24 mouse cellular contexts compared by ENCODE assay signal in genomic region chr9:91666667-91667066, GRCm38 (mm10).
A peak's percentile ranks its signal among the peaks of the same experiment; 100 is the strongest.
DNase-seq lines count a peak whose midpoint lies in the region; ATAC-seq and TF ChIP-seq lines count a peak whose summit lies in the region.
"Had no signal": no experiment of that assay in that cellular context is flagged by ENCODE, and none has a peak within 500 bp of the region (broad histone marks: within the 10 kb centered on the region; RNA-seq: fewer than 3 reads in every experiment).

No protein-coding gene starts in this region.

- H3K9me3 ChIP-seq in lung, embryonic 15.5 days, result no peaks in the 10 kb centered on the region
- H3K9me3 ChIP-seq in lung, postnatal 0 days (ENCODE audit: low read length), result no peaks in the 10 kb centered on the region
- H3K9me3 ChIP-seq: embryonic facial prominence, embryonic 10.5 days; embryonic facial prominence, embryonic 12.5 days; forebrain, embryonic 13.5 days had no signal

- intact Hi-C loops in heart, postnatal 10 days (cut with DNase I), result no loop called here

- TF ChIP-seq POLR2A in lung, adult 2 months (IDR thresholded peaks at IDR 0.05; ENCODE audit: borderline replicate concordance, extremely low read depth, low read depth, low read length), result no peak

- H3K27ac ChIP-seq in lung, embryonic 15.5 days, result no peak overlapping the region
- H3K27ac ChIP-seq in lung, postnatal 0 days (ENCODE audit: low read length), result no peak overlapping the region
- H3K27ac ChIP-seq: embryonic facial prominence, embryonic 10.5 days; embryonic facial prominence, embryonic 12.5 days; forebrain, embryonic 13.5 days had no signal

- no peak for TF ChIP-seq CTCF in lung, adult 2 months (IDR thresholded peaks at IDR 0.05; ENCODE audit: insufficient read depth, low read length)
- TF ChIP-seq CTCF in lung, postnatal 0 days (IDR thresholded peaks at IDR 0.05), result no peak

- H3K36me3 ChIP-seq in lung, embryonic 15.5 days, result no peaks in the 10 kb centered on the region
- H3K36me3 ChIP-seq in lung, postnatal 0 days (ENCODE audit: insufficient read depth, low read length), result no peaks in the 10 kb centered on the region
- H3K36me3 ChIP-seq: embryonic facial prominence, embryonic 10.5 days; embryonic facial prominence, embryonic 12.5 days; G1E had no signal

- ATAC-seq in lung, embryonic 15.5 days (ENCODE audit: borderline replicate concordance, extremely low read depth, low FRiP score, low TSS enrichment), result peak; percentile 39; the same call in 1 of the 2 replicates
- ATAC-seq in lung, postnatal 0 days, result no peak
- ATAC-seq: activated CD4-positive, CD25-positive, alpha-beta regulatory T cell, adult 4 months; CD4-positive, CD25-positive, alpha-beta regulatory T cell, adult 4 months; forebrain, embryonic 13.5 days; Patski had no signal

- TF ChIP-seq EP300 in lung, postnatal 0 days (IDR thresholded peaks at IDR 0.05), result no peak

- H3K4me1 ChIP-seq in lung, embryonic 15.5 days, result no peaks in the 10 kb centered on the region
- H3K4me1 ChIP-seq in lung, adult 2 months (ENCODE audit: control insufficient read depth, insufficient read depth, low read length), result no peaks in the 10 kb centered on the region
- H3K4me1 ChIP-seq in lung, postnatal 0 days (ENCODE audit: insufficient read depth, low read depth, low read length), result no peaks in the 10 kb centered on the region
- H3K4me1 ChIP-seq: embryonic facial prominence, embryonic 10.5 days; embryonic facial prominence, embryonic 12.5 days; forebrain, embryonic 13.5 days had no signal

- no peak overlapping the region for H3K4me3 ChIP-seq in lung, embryonic 15.5 days
- H3K4me3 ChIP-seq in lung, adult 2 months (replicated peaks; ENCODE audit: extremely low read depth, low read depth, low read length), result no peak overlapping the region
- H3K4me3 ChIP-seq in lung, postnatal 0 days (ENCODE audit: low read depth, low read length), result no peak overlapping the region
- H3K4me3 ChIP-seq: embryonic facial prominence, embryonic 10.5 days; embryonic facial prominence, embryonic 12.5 days; forebrain, embryonic 13.5 days had no signal

- DNase-seq in heart, postnatal 10 days, result peak; percentile 3 to 14
- no peak for DNase-seq in heart, adult 11 months
- DNase-seq in lung, adult 2 months, result no peak
- peak; percentile 12 for DNase-seq in lung, postnatal 0 days (ENCODE audit: low spot score)
- DNase-seq in lung, adult 18-20 months, result no peak
- peak; percentile 0 for DNase-seq in lung, postnatal 25 days (ENCODE audit: low spot score)
- DNase-seq: adrenal gland, adult 8-10 months; adrenal gland, postnatal 14 days; adrenal gland, postnatal 36 days; B cell, adult 2 months; cerebellum, adult 11-12 months; cerebellum, adult 2 months; cerebellum, adult 9-10 months; cerebellum, postnatal 10 days; cerebellum, postnatal 25 days had no signal

- H3K9ac ChIP-seq in lung, embryonic 15.5 days, result no peak overlapping the region
- no peak overlapping the region for H3K9ac ChIP-seq in lung, postnatal 0 days (replicated peaks; ENCODE audit: low read depth)
- H3K9ac ChIP-seq: embryonic facial prominence, embryonic 12.5 days; forebrain, embryonic 13.5 days had no signal

- no peak overlapping the region for H3K4me2 ChIP-seq in lung, embryonic 15.5 days
- no peak overlapping the region for H3K4me2 ChIP-seq in lung, postnatal 0 days (replicated peaks; ENCODE audit: low read depth, low read length)
- H3K4me2 ChIP-seq: embryonic facial prominence, embryonic 12.5 days; forebrain, embryonic 13.5 days had no signal

- WGBS in lung, embryonic 15.5 days, result 46% methylated on average over 1 of the region's 1 CpGs
- WGBS in lung, adult 2 months, result 27% methylated on average over 1 of the region's 1 CpGs
- WGBS in lung, postnatal 0 days, result 25% methylated on average over 1 of the region's 1 CpGs

- H3K27me3 ChIP-seq in lung, embryonic 15.5 days, result no peaks in the 10 kb centered on the region
- no peaks in the 10 kb centered on the region for H3K27me3 ChIP-seq in lung, postnatal 0 days (replicated peaks; ENCODE audit: insufficient read depth, low read length)
- H3K27me3 ChIP-seq: CH12.LX; embryonic facial prominence, embryonic 12.5 days; forebrain, embryonic 13.5 days; Patski had no signal

Comparison
In these comparisons a context has a peak if more than half of its experiments do, and no peak if none do; other contexts are left out.
1. DNase-seq: peak in heart, postnatal 10 days (2 of 2), lung, postnatal 0 days (single experiment) and lung, postnatal 25 days (single experiment); none in heart, adult 11 months (single experiment), lung, adult 2 months (single experiment) and lung, adult 18-20 months (0 of 2).